Mouse (Mus musculus) bone marrow macrophage, adult 2 months (primary cell): Measurements from ENCODE around the gene Prr15. TPM values are rescaled to one million over a fixed set of nuclear protein-coding genes. Genes with fewer than 3 reads are reported as not detected.

Experiments used
- H3K27ac ChIP-seq: 2 replicates; pipeline ENCODE4 v1.5.1; 2012; ENCODE audit warnings: low read depth, low read length; ENCODE audit not compliant: insufficient read depth
- H3K4me1 ChIP-seq: 2 replicates; pipeline ENCODE4 v1.6.1; 2012; ENCODE audit warnings: low read length; ENCODE audit not compliant: control insufficient read depth, insufficient read depth
- H3K4me3 ChIP-seq: 2 replicates; pipeline ENCODE4 v1.5.1; 2012; ENCODE audit warnings: mild to moderate bottlenecking, low read length, moderate library complexity; ENCODE audit not compliant: insufficient read depth
- CTCF ChIP-seq: IDR thresholded peaks from 2 replicates; pipeline ENCODE4 v1.5.1; 2012; ENCODE audit warnings: low read depth, mild to moderate bottlenecking, low read length, moderate library complexity
- POLR2A ChIP-seq: IDR thresholded peaks from 2 replicates; pipeline ENCODE4 v1.6.1; 2012; ENCODE audit warnings: mild to moderate bottlenecking, low read depth, low read length, borderline replicate concordance
- polyA plus RNA-seq: library from polyadenylated mRNA; stranded (reverse); fragments of >200 nt; gene quantifications from 2 replicates; pipeline ENCODE4 v1.2.4, GENCODE M21; 2012; ENCODE audit not compliant: missing spikeins, insufficient read depth, insufficient read length

The Prr15 gene
- 1.1 and 1.4 TPM in 2 replicates for polyA plus RNA-seq

GRCm38 (mm10) chr6:54325246-54325885, at the start of gene Prr15:
Gene Prr15, plus strand, starts transcription at chr6:54325835.
- no peak for TF ChIP-seq POLR2A
- TF ChIP-seq CTCF: no peak
- peak within 1 kb of the TSS; percentile 30 for H3K4me3 ChIP-seq
- H3K4me1 ChIP-seq: peaks cover 2% of the 10 kb centered on the region; the same call in 1 of the 2 replicates

GRCm38 (mm10) chr6:54277234-54277633, 48.4 kb upstream of the Prr15 start:
- no peak for TF ChIP-seq CTCF
- no peak overlapping the region for H3K4me3 ChIP-seq
- no peaks in the 10 kb centered on the region for H3K4me1 ChIP-seq
- no peak overlapping the region for H3K27ac ChIP-seq

More at GRCm38 (mm10) chr6:54325246-54325885, at the start of gene Prr15:
- H3K27ac ChIP-seq: no peak within 1 kb of the TSS

- Histone ChIP-seq H3K27ac (no peak overlapping the region), H3K4me3 (no peak overlapping the region), H3K4me1 (no peaks in the 10 kb centered on the region; the same call in 1 of the 2 replicates)
- TF ChIP-seq CTCF: no peak
- TF ChIP-seq POLR2A: no peak
Measured at GRCm38 (mm10) chr6:54277828-54278227, 47.8 kb upstream of the Prr15 start.

GRCm38 (mm10) chr6:54278613-54279012, 47.0 kb upstream of the Prr15 start:
- no peak overlapping the region for H3K27ac ChIP-seq
- no peak overlapping the region for H3K4me3 ChIP-seq
- TF ChIP-seq POLR2A (no peak), CTCF (no peak)
- H3K4me1 ChIP-seq: no peaks in the 10 kb centered on the region; the same call in 1 of the 2 replicates

GRCm38 (mm10) chr6:54279391-54279790, 46.2 kb upstream of the Prr15 start:
- Histone ChIP-seq H3K27ac (no peak overlapping the region), H3K4me3 (no peak overlapping the region), H3K4me1 (peaks cover 4% of the 10 kb centered on the region)
- TF ChIP-seq CTCF (no peak), POLR2A (no peak)

GRCm38 (mm10) chr6:54280248-54280647, 45.4 kb upstream of the Prr15 start:
- peaks cover 12% of the 10 kb centered on the region for H3K4me1 ChIP-seq
- no peak for TF ChIP-seq POLR2A
- no peak for TF ChIP-seq CTCF
- H3K4me3 ChIP-seq: no peak overlapping the region
- H3K27ac ChIP-seq: no peak overlapping the region

- TF ChIP-seq POLR2A: no peak
- no peak for TF ChIP-seq CTCF
Measured at GRCm38 (mm10) chr6:54283299-54283698, 42.3 kb upstream of the Prr15 start.

GRCm38 (mm10) chr6:54284167-54284711, 41.4 kb upstream of the Prr15 start:
- TF ChIP-seq POLR2A: no peak
- no peak for TF ChIP-seq CTCF
- peaks cover 12% of the 10 kb centered on the region for H3K4me1 ChIP-seq
- H3K27ac ChIP-seq: no peak overlapping the region
- no peak overlapping the region for H3K4me3 ChIP-seq

More at GRCm38 (mm10) chr6:54283299-54283698, 42.3 kb upstream of the Prr15 start:
- H3K4me3 ChIP-seq: no peak overlapping the region
- H3K27ac ChIP-seq: no peak overlapping the region
- H3K4me1 ChIP-seq: peaks cover 12% of the 10 kb centered on the region

GRCm38 (mm10) chr6:54286813-54287212, 38.8 kb upstream of the Prr15 start:
- H3K27ac ChIP-seq: no peak overlapping the region
- TF ChIP-seq POLR2A (no peak), CTCF (no peak)
- no peak overlapping the region for H3K4me3 ChIP-seq
- H3K4me1 ChIP-seq: peaks cover 12% of the 10 kb centered on the region

- Histone ChIP-seq H3K4me1 (peaks cover 2% of the 10 kb centered on the region), H3K4me3 (no peak overlapping the region), H3K27ac (no peak overlapping the region)
- TF ChIP-seq CTCF: no peak
- TF ChIP-seq POLR2A: no peak
Measured at GRCm38 (mm10) chr6:54289774-54290500, 35.7 kb upstream of the Prr15 start.
